13 mouse cellular contexts compared by ENCODE assay signal in the genomic region with DNA sequence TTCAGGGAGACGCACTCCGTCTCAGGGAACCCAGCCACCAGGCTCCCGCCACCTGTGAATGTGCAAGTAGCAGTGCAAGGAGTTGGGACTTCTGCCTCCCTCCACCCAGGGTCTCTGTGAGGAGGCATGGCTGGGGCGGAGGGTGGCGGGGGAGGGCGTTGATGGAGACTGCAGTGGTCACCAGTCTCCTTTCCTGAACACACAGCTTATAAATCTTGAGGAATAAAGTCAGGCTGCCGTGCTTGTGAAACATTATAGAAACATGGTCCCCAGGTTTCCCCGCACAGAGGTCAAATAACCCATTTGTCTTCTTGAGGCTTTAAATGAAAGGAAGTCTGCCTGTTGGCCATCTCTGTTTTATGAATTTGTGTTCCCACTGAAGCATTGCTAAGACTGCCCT.
A peak's percentile ranks its signal among the peaks of the same experiment; 100 is the strongest.
DNase-seq lines count a peak whose midpoint lies in the region; ATAC-seq and TF ChIP-seq lines count a peak whose summit lies in the region.
"Had no signal": no experiment of that assay in that cellular context is flagged by ENCODE, and none has a peak within 500 bp of the region (broad histone marks: within the 10 kb centered on the region; RNA-seq: fewer than 3 reads in every experiment).

No protein-coding gene starts in this region.

- DNase-seq in kidney, postnatal 0 days (ENCODE audit: low spot score), result peak; percentile 82
- DNase-seq in kidney, adult 8-10 months, result no peak
- DNase-seq in neural tube, embryonic 11.5 days (ENCODE audit: low spot score), result peak; percentile 33
- no peak for DNase-seq in gastrocnemius, adult 18-20 months (ENCODE audit: low spot score)
- DNase-seq in layer of hippocampus, postnatal 36 days, result no peak
- DNase-seq in lung, postnatal 4 days, result no peak
- DNase-seq: cerebellum, adult 18-20 months; heart, adult 11 months had no signal

- no peaks in the 10 kb centered on the region for H3K27me3 ChIP-seq in kidney, postnatal 0 days (ENCODE audit: insufficient read depth, low read length)
- no peaks in the 10 kb centered on the region for H3K27me3 ChIP-seq in embryonic facial prominence, embryonic 12.5 days
- no peaks in the 10 kb centered on the region for H3K27me3 ChIP-seq in hindbrain, embryonic 15.5 days
- H3K27me3 ChIP-seq in neural tube, embryonic 11.5 days (ENCODE audit: control insufficient read depth, insufficient read depth, low read length), result no peaks in the 10 kb centered on the region
- H3K27me3 ChIP-seq: liver, embryonic 15.5 days; stomach, embryonic 15.5 days had no signal

- no peak for TF ChIP-seq CTCF in kidney, postnatal 0 days (IDR thresholded peaks at IDR 0.05; ENCODE audit: low read depth)

- 0 out of 2 replicates have a peak overlapping the region, but pooled peaks have one; percentile 18 for H3K9ac ChIP-seq in kidney, postnatal 0 days (ENCODE audit: low read depth, low read length)
- no peak overlapping the region for H3K9ac ChIP-seq in embryonic facial prominence, embryonic 12.5 days
- no peak overlapping the region for H3K9ac ChIP-seq in hindbrain, embryonic 15.5 days
- H3K9ac ChIP-seq in neural tube, embryonic 11.5 days (ENCODE audit: low read length), result no peak overlapping the region
- H3K9ac ChIP-seq: liver, embryonic 15.5 days; stomach, embryonic 15.5 days had no signal

- ATAC-seq in kidney, postnatal 0 days (replicated peaks; ENCODE audit: low FRiP score, low read depth), result no peak
- no peak for ATAC-seq in embryonic facial prominence, embryonic 12.5 days (ENCODE audit: insufficient number of reproducible peaks, insufficient read depth, low FRiP score, low TSS enrichment)
- ATAC-seq in hindbrain, embryonic 15.5 days (ENCODE audit: low FRiP score, low read depth), result no peak
- ATAC-seq in neural tube, embryonic 11.5 days (ENCODE audit: insufficient read depth, low FRiP score, low TSS enrichment), result peak; percentile 27; the same call in 1 of the 2 replicates

- peak overlapping the region; percentile 5; the same call in 1 of the 2 replicates for H3K4me2 ChIP-seq in kidney, postnatal 0 days (ENCODE audit: low read length)
- H3K4me2 ChIP-seq in embryonic facial prominence, embryonic 12.5 days (replicated peaks), result no peak overlapping the region
- peak overlapping the region; percentile 34 for H3K4me2 ChIP-seq in hindbrain, embryonic 15.5 days
- H3K4me2 ChIP-seq in neural tube, embryonic 11.5 days (ENCODE audit: low read depth), result no peak overlapping the region
- H3K4me2 ChIP-seq: liver, embryonic 15.5 days; stomach, embryonic 15.5 days had no signal

- 0 out of 2 replicates have a peak, but pooled peaks cover 4% of the 10 kb centered on the region for H3K36me3 ChIP-seq in kidney, postnatal 0 days (ENCODE audit: insufficient read depth, low read length)
- no peaks in the 10 kb centered on the region for H3K36me3 ChIP-seq in embryonic facial prominence, embryonic 12.5 days
- H3K36me3 ChIP-seq in hindbrain, embryonic 15.5 days, result no peaks in the 10 kb centered on the region
- H3K36me3 ChIP-seq in neural tube, embryonic 11.5 days (ENCODE audit: control insufficient read depth, insufficient read depth, low read length), result no peaks in the 10 kb centered on the region; the same call in 1 of the 2 replicates
- H3K36me3 ChIP-seq: G1E; liver, embryonic 15.5 days; stomach, embryonic 15.5 days had no signal

- no peak overlapping the region for H3K4me3 ChIP-seq in kidney, postnatal 0 days (replicated peaks; ENCODE audit: low read depth, low read length)
- no peak overlapping the region for H3K4me3 ChIP-seq in embryonic facial prominence, embryonic 12.5 days
- no peak overlapping the region for H3K4me3 ChIP-seq in hindbrain, embryonic 15.5 days
- H3K4me3 ChIP-seq in neural tube, embryonic 11.5 days (ENCODE audit: low read depth, low read length), result no peak overlapping the region
- H3K4me3 ChIP-seq: liver, embryonic 15.5 days; stomach, embryonic 15.5 days had no signal

- no peaks in the 10 kb centered on the region for H3K9me3 ChIP-seq in kidney, postnatal 0 days (replicated peaks; ENCODE audit: low read length)
- H3K9me3 ChIP-seq in embryonic facial prominence, embryonic 12.5 days, result no peaks in the 10 kb centered on the region
- no peaks in the 10 kb centered on the region for H3K9me3 ChIP-seq in hindbrain, embryonic 15.5 days
- H3K9me3 ChIP-seq in neural tube, embryonic 11.5 days (ENCODE audit: control insufficient read depth, low read length), result no peaks in the 10 kb centered on the region
- H3K9me3 ChIP-seq: G1E; liver, embryonic 15.5 days; stomach, embryonic 15.5 days had no signal

- H3K4me1 ChIP-seq in kidney, postnatal 0 days (replicated peaks; ENCODE audit: insufficient read depth, low read length), result peaks cover 50% of the 10 kb centered on the region
- H3K4me1 ChIP-seq in embryonic facial prominence, embryonic 12.5 days, result peaks cover 49% of the 10 kb centered on the region
- peaks cover 28% of the 10 kb centered on the region for H3K4me1 ChIP-seq in hindbrain, embryonic 15.5 days (replicated peaks)
- H3K4me1 ChIP-seq in neural tube, embryonic 11.5 days (ENCODE audit: control insufficient read depth, insufficient read depth, low read length), result peaks cover 16% of the 10 kb centered on the region
- H3K4me1 ChIP-seq: liver, embryonic 15.5 days had no signal

- 26% methylated on average over 8 of the region's 8 CpGs for WGBS in kidney, postnatal 0 days
- 61% methylated on average over 8 of the region's 8 CpGs for WGBS in embryonic facial prominence, embryonic 12.5 days
- 58% methylated on average over 8 of the region's 8 CpGs for WGBS in hindbrain, embryonic 15.5 days
- WGBS in neural tube, embryonic 11.5 days, result 34% methylated on average over 8 of the region's 8 CpGs

- H3K27ac ChIP-seq in kidney, postnatal 0 days, result peak overlapping the region; percentile 85
- peak overlapping the region; percentile 73 for H3K27ac ChIP-seq in embryonic facial prominence, embryonic 12.5 days
- peak overlapping the region; percentile 74 for H3K27ac ChIP-seq in hindbrain, embryonic 15.5 days (replicated peaks)
- no peak overlapping the region for H3K27ac ChIP-seq in neural tube, embryonic 11.5 days (ENCODE audit: low read depth, low read length)
- H3K27ac ChIP-seq: liver, embryonic 15.5 days had no signal

Comparison
In these comparisons a context has a peak if more than half of its experiments do, and no peak if none do; other contexts are left out.
1. DNase-seq: peak in kidney, postnatal 0 days (single experiment) and neural tube, embryonic 11.5 days (single experiment); none in kidney, adult 8-10 months (0 of 2), gastrocnemius, adult 18-20 months (single experiment), layer of hippocampus, postnatal 36 days (0 of 2) and lung, postnatal 4 days (0 of 2).
2. H3K4me2 ChIP-seq: peak in kidney, postnatal 0 days (single experiment) and hindbrain, embryonic 15.5 days (single experiment); none in embryonic facial prominence, embryonic 12.5 days (single experiment) and neural tube, embryonic 11.5 days (single experiment).